Mouse (Mus musculus) neural tube, embryonic 15.5 days (tissue): ENCODE results near the gene Polr2b. TPM values are rescaled to one million over a fixed set of nuclear protein-coding genes. Genes with fewer than 3 reads are reported as not detected.

Experiments
- ATAC-seq: fragments of 200-750 bp; cut with Nextera tagmentation; 2 replicates; pipeline ENCODE4 v1.8.0; 2017; ENCODE audit warnings: mild to moderate bottlenecking, moderate TSS enrichment, moderate library complexity; ENCODE audit not compliant: low FRiP score
- H3K27ac ChIP-seq: fragments of 300-500 bp; sonication (generic); replicated peaks from 2 replicates; pipeline ENCODE4 v1.5.1; 2015; ENCODE audit warnings: mild to moderate bottlenecking, inconsistent platforms
- H3K27me3 ChIP-seq: fragments of 300-500 bp; sonication (generic); replicated peaks from 2 replicates; pipeline ENCODE4 v1.6.1; 2015; ENCODE audit warnings: inconsistent platforms
- H3K36me3 ChIP-seq: fragments of 300-500 bp; sonication (generic); 2 replicates; pipeline ENCODE4 v1.6.1; 2015; ENCODE audit warnings: inconsistent platforms
- H3K4me1 ChIP-seq: fragments of 300-500 bp; sonication (generic); 2 replicates; pipeline ENCODE4 v1.6.1; 2015; ENCODE audit warnings: inconsistent platforms
- H3K4me2 ChIP-seq: fragments of 300-500 bp; sonication (generic); 2 replicates; pipeline ENCODE4 v1.6.1; 2015; ENCODE audit warnings: inconsistent platforms, mild to moderate bottlenecking, moderate library complexity
- H3K4me3 ChIP-seq: fragments of 300-500 bp; sonication (generic); replicated peaks from 2 replicates; pipeline ENCODE4 v1.5.1; 2015; ENCODE audit warnings: mild to moderate bottlenecking, inconsistent platforms
- H3K9ac ChIP-seq: fragments of 300-500 bp; sonication (generic); replicated peaks from 2 replicates; pipeline ENCODE4 v1.6.1; 2015; ENCODE audit warnings: mild to moderate bottlenecking, inconsistent platforms
- H3K9me3 ChIP-seq: fragments of 300-500 bp; sonication (generic); replicated peaks from 2 replicates; pipeline ENCODE4 v1.6.1; 2016; ENCODE audit warnings: inconsistent platforms
- WGBS: fragments of 180-500 bp; shearing (Covaris S2); methylation state at CpG from one replicate; pipeline ENCODE4 v1.1.7; 2015; ENCODE audit warnings: mixed read lengths; 5-methylcytosine and 5-hydroxymethylcytosine counted together
- microRNA-seq: library from miRNA; unstranded; fragments of <30 nt; microRNA quantifications from one replicate; pipeline ENCODE4, GENCODE M21; 2017
- polyA plus RNA-seq: library from polyadenylated mRNA; unstranded; fragments of >200 nt; fragmentation: Nextera tagmentation; extraction: Ambion mirVana; gene quantifications from 2 replicates; pipeline ENCODE4 v1.2.1, GENCODE M21; 2015

Polr2b gene
- polyA plus RNA-seq, 1 experiment from 2014 or later: 52.2 TPM

DNA sequence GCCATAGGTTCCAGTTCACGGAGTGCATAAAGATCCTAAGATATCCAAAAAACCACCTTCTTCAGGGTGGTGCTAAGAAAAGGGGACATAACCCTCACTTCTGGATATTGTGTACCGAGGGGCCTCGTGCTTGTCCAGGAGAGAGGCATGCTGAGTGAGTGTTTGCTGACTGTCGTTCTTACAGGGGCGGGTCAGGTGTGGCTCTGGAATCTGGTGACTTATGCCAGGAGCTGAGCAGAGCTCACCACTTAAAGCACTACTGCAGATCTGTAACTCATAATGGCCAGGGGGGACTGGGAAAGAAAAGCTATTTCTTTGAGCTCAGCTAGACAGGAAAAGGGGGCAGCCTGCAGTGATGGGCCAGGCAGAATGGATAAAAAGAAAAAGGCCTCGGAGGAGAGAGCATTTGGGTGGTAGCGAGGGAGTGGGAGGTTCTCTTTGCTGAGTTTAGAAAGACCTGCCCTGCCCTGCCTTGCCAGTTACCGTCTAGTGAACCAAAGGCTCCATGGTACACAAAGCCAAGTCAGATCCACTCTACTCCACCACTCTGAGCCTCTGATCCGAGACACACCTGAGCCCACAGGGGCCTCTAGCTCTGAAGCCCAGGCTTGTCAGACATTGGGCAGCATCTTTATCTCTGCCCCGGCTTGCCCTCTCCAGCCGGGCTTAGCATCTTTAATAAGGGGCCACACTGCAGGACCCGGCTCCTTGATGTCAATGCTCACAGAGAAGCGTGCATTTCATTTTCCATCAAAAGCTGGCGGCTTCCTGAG is 88.5 kb downstream of the Polr2b start:
- Histone ChIP-seq H3K4me3 (no peak overlapping the region), H3K9ac (no peak overlapping the region), H3K4me1 (peaks cover 7% of the 10 kb centered on the region), H3K9me3 (no peaks in the 10 kb centered on the region), H3K4me2 (no peak overlapping the region), H3K36me3 (no peaks in the 10 kb centered on the region), H3K27ac (no peak overlapping the region), H3K27me3 (no peaks in the 10 kb centered on the region)
- ATAC-seq: no peak
- WGBS: 72% methylated on average over 14 of the region's 14 CpGs

Small RNA genes within 50 kb of the gene (microRNA-seq; reads per million reads assigned to microRNA genes)
- not detected for gene Mir5098

Other genes starting within 250 kb of the Polr2b start
- gene Hopx, start 195.0 kb upstream of the Polr2b start, polyA plus RNA-seq: 10.9 and 12.2 TPM in 2 replicates
- 2.9 and 3.2 TPM in 2 replicates for gene Spink2, start 98.7 kb upstream of the Polr2b start, polyA plus RNA-seq
- 6.2 and 10.9 TPM in 2 replicates for gene Rest, start 44.7 kb upstream of the Polr2b start, polyA plus RNA-seq
- 36.0 and 37.2 TPM in 2 replicates for gene Noa1, start 63 bp upstream of the Polr2b start, polyA plus RNA-seq
- 64.4 and 64.8 TPM in 2 replicates for gene Igfbp7, start 97.9 kb downstream of the Polr2b start, polyA plus RNA-seq